23 mouse cellular contexts compared by ENCODE assay signal in genomic region chr9:114663782-114664181, GRCm38 (mm10). TPM values are rescaled to one million over a fixed set of nuclear protein-coding genes. Genes with fewer than 3 reads are reported as not detected.
DNase-seq lines count a peak whose midpoint lies in the region; ATAC-seq lines count a peak whose summit lies in the region.
"Had no signal": no experiment of that assay in that cellular context is flagged by ENCODE, and none has a peak within 500 bp of the region (broad histone marks: within the 10 kb centered on the region; RNA-seq: fewer than 3 reads in every experiment).

No protein-coding gene starts in this region.

- DNase-seq in heart, adult 18-20 months, result no peak
- DNase-seq in limb, embryonic 10.5 days (ENCODE audit: low spot score), result no peak
- peak; percentile 93 for DNase-seq in ES-CJ7 (ENCODE audit: low read depth, low spot score)
- peak; percentile 38 for DNase-seq in brain, adult 2 months (ENCODE audit: low read depth, low spot score)
- DNase-seq: adrenal gland, postnatal 25 days; cerebellum, adult 11 months; cerebellum, adult 9-11 months; gastrocnemius, postnatal 14 days; kidney, postnatal 25 days; layer of hippocampus, adult 9-11 months; left cerebral cortex, postnatal 4 days; liver, postnatal 0 days had no signal

- no peaks in the 10 kb centered on the region for H3K36me3 ChIP-seq in heart, embryonic 14.5 days (ENCODE audit: control insufficient read depth, insufficient read depth, low read length)
- H3K36me3 ChIP-seq in limb, embryonic 12.5 days, result no peaks in the 10 kb centered on the region
- H3K36me3 ChIP-seq in limb, embryonic 10.5 days, result no peaks in the 10 kb centered on the region
- no peaks in the 10 kb centered on the region for H3K36me3 ChIP-seq in midbrain, embryonic 15.5 days (replicated peaks)
- H3K36me3 ChIP-seq: embryonic facial prominence, embryonic 10.5 days; forebrain, embryonic 15.5 days; G1E; neural tube, embryonic 15.5 days had no signal

- H3K9me3 ChIP-seq in heart, embryonic 14.5 days (ENCODE audit: control insufficient read depth, low read length), result no peaks in the 10 kb centered on the region
- no peaks in the 10 kb centered on the region for H3K9me3 ChIP-seq in limb, embryonic 12.5 days
- H3K9me3 ChIP-seq in limb, embryonic 10.5 days (replicated peaks), result no peaks in the 10 kb centered on the region
- H3K9me3 ChIP-seq in midbrain, embryonic 15.5 days, result no peaks in the 10 kb centered on the region
- H3K9me3 ChIP-seq: embryonic facial prominence, embryonic 10.5 days; forebrain, embryonic 15.5 days; G1E; neural tube, embryonic 15.5 days had no signal

- no peaks in the 10 kb centered on the region for H3K27me3 ChIP-seq in heart, embryonic 14.5 days (ENCODE audit: control insufficient read depth, insufficient read depth, low read length)
- H3K27me3 ChIP-seq in limb, embryonic 12.5 days, result no peaks in the 10 kb centered on the region
- H3K27me3 ChIP-seq in limb, embryonic 10.5 days (ENCODE audit: low read depth, poor library complexity, severe bottlenecking), result no peaks in the 10 kb centered on the region
- no peaks in the 10 kb centered on the region for H3K27me3 ChIP-seq in midbrain, embryonic 15.5 days (replicated peaks)
- H3K27me3 ChIP-seq: forebrain, embryonic 15.5 days; neural tube, embryonic 15.5 days had no signal

- H3K9ac ChIP-seq in heart, embryonic 14.5 days (ENCODE audit: low read length), result no peak overlapping the region
- no peak overlapping the region for H3K9ac ChIP-seq in limb, embryonic 12.5 days (replicated peaks)
- H3K9ac ChIP-seq in midbrain, embryonic 15.5 days, result no peak overlapping the region
- H3K9ac ChIP-seq: forebrain, embryonic 15.5 days; liver, postnatal 0 days; neural tube, embryonic 15.5 days had no signal

- no peak overlapping the region for H3K4me3 ChIP-seq in heart, embryonic 14.5 days (ENCODE audit: control insufficient read depth in 1 of 2, insufficient read depth in 1 of 2, low read depth in 1 of 2, low read length in 2 of 2)
- no peak overlapping the region for H3K4me3 ChIP-seq in limb, embryonic 12.5 days (replicated peaks)
- no peak overlapping the region for H3K4me3 ChIP-seq in limb, embryonic 10.5 days
- H3K4me3 ChIP-seq in midbrain, embryonic 15.5 days, result no peak overlapping the region
- H3K4me3 ChIP-seq: embryonic facial prominence, embryonic 10.5 days; forebrain, embryonic 15.5 days; neural tube, embryonic 15.5 days had no signal

- ATAC-seq in heart, embryonic 14.5 days (ENCODE audit: insufficient number of reproducible peaks, insufficient read depth, low FRiP score, low read depth), result no peak
- ATAC-seq in limb, embryonic 12.5 days (ENCODE audit: insufficient number of reproducible peaks, insufficient read depth, low FRiP score, low TSS enrichment, low read depth), result peak; percentile 31; the same call in 1 of the 2 replicates
- no peak for ATAC-seq in midbrain, embryonic 15.5 days (replicated peaks)
- no peak for ATAC-seq in activated CD4-positive, CD25-positive, alpha-beta regulatory T cell, adult 4 months
- ATAC-seq: forebrain, embryonic 15.5 days; intestine, postnatal 0 days; liver, postnatal 0 days; lung, postnatal 0 days had no signal

- peaks cover 19 to 26% of the 10 kb centered on the region in 2 experiments for H3K4me1 ChIP-seq in heart, embryonic 14.5 days (ENCODE audit: control insufficient read depth in 2 of 2, insufficient read depth in 2 of 2, low read length in 2 of 2)
- no peaks in the 10 kb centered on the region for H3K4me1 ChIP-seq in limb, embryonic 12.5 days (replicated peaks)
- no peaks in the 10 kb centered on the region for H3K4me1 ChIP-seq in limb, embryonic 10.5 days
- peaks cover 25% of the 10 kb centered on the region for H3K4me1 ChIP-seq in midbrain, embryonic 15.5 days
- H3K4me1 ChIP-seq: embryonic facial prominence, embryonic 10.5 days; forebrain, embryonic 15.5 days; neural tube, embryonic 15.5 days had no signal

- 80% methylated on average over 11 of the region's 11 CpGs for WGBS in heart, embryonic 14.5 days
- WGBS in limb, embryonic 12.5 days, result 89% methylated on average over 11 of the region's 11 CpGs
- WGBS in limb, embryonic 10.5 days, result 88% methylated on average over 11 of the region's 11 CpGs
- WGBS in midbrain, embryonic 15.5 days, result 90% methylated on average over 11 of the region's 11 CpGs

- peak overlapping the region; percentile 82 to 87 for H3K27ac ChIP-seq in heart, embryonic 14.5 days (replicated peaks in 1 of 2; ENCODE audit: control insufficient read depth in 1 of 2, insufficient read depth in 1 of 2, low read depth in 2 of 2, low read length in 2 of 2)
- no peak overlapping the region for H3K27ac ChIP-seq in limb, embryonic 12.5 days
- H3K27ac ChIP-seq in limb, embryonic 10.5 days, result no peak overlapping the region
- no peak overlapping the region for H3K27ac ChIP-seq in midbrain, embryonic 15.5 days
- H3K27ac ChIP-seq: embryonic facial prominence, embryonic 10.5 days; forebrain, embryonic 15.5 days; macrophage; neural tube, embryonic 15.5 days had no signal

- H3K4me2 ChIP-seq in heart, embryonic 14.5 days (ENCODE audit: low read length), result peak overlapping the region; percentile 30; the same call in 1 of the 2 replicates
- H3K4me2 ChIP-seq in limb, embryonic 12.5 days, result no peak overlapping the region
- H3K4me2 ChIP-seq in midbrain, embryonic 15.5 days, result no peak overlapping the region
- H3K4me2 ChIP-seq: forebrain, embryonic 15.5 days; neural tube, embryonic 15.5 days had no signal

RNA-seq across cellular contexts. Expression of gene Cnot10, which starts 23.8 kb away (rescaled TPM):
- 34.5 and 36.4 TPM in 2 replicates for polyA plus RNA-seq in heart, embryonic 14.5 days (2014; fragmentation: Nextera tagmentation; extraction: Ambion mirVana)
- total RNA-seq in heart, adult 18-20 months (2021), result 10 to 100 TPM; 21.2 to 22.5 TPM
- 81.9 and 82.2 TPM in 2 replicates for polyA plus RNA-seq in limb, embryonic 12.5 days (2016; fragmentation: Nextera tagmentation; extraction: Ambion mirVana)
- polyA plus RNA-seq in limb, embryonic 10.5 days (2016; fragmentation: Nextera tagmentation; extraction: Ambion mirVana), result 71.0 and 82.1 TPM in 2 replicates
- polyA plus RNA-seq in midbrain, embryonic 15.5 days (2015; fragmentation: Nextera tagmentation; extraction: Ambion mirVana), result 57.4 and 61.0 TPM in 2 replicates
- polyA plus RNA-seq in activated CD4-positive, CD25-positive, alpha-beta regulatory T cell, adult 4 months (2017; shearing (Covaris generic)), result 10 to 100 TPM; 20.6 to 27.2 TPM

RNA-seq across cellular contexts. Expression of gene Dync1li1, which starts 24.8 kb away (rescaled TPM):
- polyA plus RNA-seq in heart, embryonic 14.5 days (2014; fragmentation: Nextera tagmentation; extraction: Ambion mirVana), result 80.1 and 82.5 TPM in 2 replicates
- 10 to 100 TPM; 64.3 to 69.5 TPM for total RNA-seq in heart, adult 18-20 months (2021)
- 69.0 and 77.4 TPM in 2 replicates for polyA plus RNA-seq in limb, embryonic 12.5 days (2016; fragmentation: Nextera tagmentation; extraction: Ambion mirVana)
- polyA plus RNA-seq in limb, embryonic 10.5 days (2016; fragmentation: Nextera tagmentation; extraction: Ambion mirVana), result 76.8 and 78.2 TPM in 2 replicates
- 140 and 154 TPM in 2 replicates for polyA plus RNA-seq in midbrain, embryonic 15.5 days (2015; fragmentation: Nextera tagmentation; extraction: Ambion mirVana)
- polyA plus RNA-seq in activated CD4-positive, CD25-positive, alpha-beta regulatory T cell, adult 4 months (2017; shearing (Covaris generic)), result 10 to 100 TPM; 43.8 to 48.4 TPM

Comparison
In these comparisons a context has a peak if more than half of its experiments do, and no peak if none do; other contexts are left out.
1. H3K27ac ChIP-seq: peak in heart, embryonic 14.5 days (2 of 2); none in limb, embryonic 12.5 days (single experiment), limb, embryonic 10.5 days (single experiment) and midbrain, embryonic 15.5 days (single experiment).
2. DNase-seq: peak in ES-CJ7 (single experiment) and brain, adult 2 months (single experiment); none in heart, adult 18-20 months (0 of 2) and limb, embryonic 10.5 days (single experiment).